Mouse (Mus musculus) right cerebral cortex, adult 2 months (tissue): ENCODE measurements around the gene Olfr187.
"Not testable (repeated sequence)": the region's sequence is repeated elsewhere in the genome, so short reads cannot be mapped to it uniquely, and the experiment has no call there.

ENCODE experiments used
- DNase-seq, 2 experiments: peaks; one replicate each; pipeline ENCODE4 v3.0.0; 2021 to 2022; ENCODE audit warnings: low spot score in 2 of 2

Olfr187 gene

GRCm38 (mm10) chr16:59039710-59040109 is at the start of gene Olfr187:
Gene Olfr187, minus strand, starts transcription at chr16:59039767.
- no peak for DNase-seq

DNA sequence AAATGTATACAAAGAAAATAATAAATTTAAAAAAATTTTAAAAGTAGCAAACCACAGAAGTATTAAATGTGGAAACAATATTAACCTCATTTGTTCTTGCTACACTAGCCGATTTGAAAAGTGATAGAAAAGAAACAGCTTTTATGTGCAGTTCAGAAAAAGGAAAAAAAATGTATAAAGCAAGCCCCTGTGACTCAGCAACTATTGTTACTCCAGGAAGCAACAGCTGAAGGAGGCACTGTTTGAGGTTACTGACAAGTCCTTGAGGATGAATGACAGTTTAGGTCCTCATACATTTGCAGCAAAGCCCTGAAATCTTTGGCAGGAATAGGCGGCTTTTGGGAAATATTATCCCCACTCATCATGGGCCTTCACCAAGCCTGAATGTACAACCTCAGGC is 41.5 kb upstream of the Olfr187 start:
- DNase-seq = not testable (repeated sequence)

GRCm38 (mm10) chr16:59077905-59078304 is 38.3 kb upstream of the Olfr187 start, which contains the start of gene Olfr190:
Gene Olfr190, minus strand, starts transcription at chr16:59078005.
- DNase-seq = no peak

DNA sequence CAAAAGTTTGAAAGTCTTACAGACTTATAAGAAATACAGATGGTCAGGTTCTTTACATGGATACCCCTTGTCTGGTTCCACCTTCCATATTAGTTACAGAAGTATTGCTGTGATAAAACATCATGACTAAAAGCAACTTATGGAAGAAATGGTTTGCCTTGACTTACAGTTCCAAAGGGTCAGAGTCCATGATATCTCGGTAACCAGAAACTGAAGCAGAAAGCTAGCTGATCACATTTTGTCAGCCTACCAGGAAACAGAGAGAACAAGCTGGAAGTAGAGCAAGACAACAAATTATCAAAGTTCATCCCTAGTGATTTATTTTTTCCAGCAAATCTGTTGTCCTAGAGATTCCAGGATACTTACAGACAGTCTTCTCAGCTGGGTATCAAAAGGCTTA is 34.0 kb upstream of the Olfr187 start:
- DNase-seq = no peak

DNA sequence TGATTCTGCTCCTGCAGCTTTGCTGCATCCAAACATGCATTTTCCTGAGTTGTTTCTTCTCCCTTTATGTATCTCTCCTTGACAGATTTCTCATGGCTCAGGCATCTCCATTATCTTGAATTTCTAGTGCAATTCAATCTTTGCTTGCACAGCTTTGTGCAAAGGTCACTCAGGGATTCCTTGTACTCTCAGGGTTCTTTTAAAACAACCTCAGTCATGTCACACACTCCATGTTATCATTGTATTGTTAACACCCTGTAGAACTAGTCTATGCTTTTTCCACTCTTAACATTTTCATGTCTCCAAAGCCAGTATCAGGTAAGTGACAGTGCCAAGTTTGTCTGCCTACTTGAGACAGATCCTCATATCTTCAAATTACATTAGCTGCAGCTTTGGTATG is 32.2 kb upstream of the Olfr187 start:
- no peak for DNase-seq

- not testable (repeated sequence) for DNase-seq
Measured at GRCm38 (mm10) chr16:59062411-59062810, 22.8 kb upstream of the Olfr187 start.

GRCm38 (mm10) chr16:59049286-59049685 is 9.7 kb upstream of the Olfr187 start:
- DNase-seq = not testable (repeated sequence)

- no peak for DNase-seq
Measured at GRCm38 (mm10) chr16:59048860-59049259, 9.3 kb upstream of the Olfr187 start.

DNA sequence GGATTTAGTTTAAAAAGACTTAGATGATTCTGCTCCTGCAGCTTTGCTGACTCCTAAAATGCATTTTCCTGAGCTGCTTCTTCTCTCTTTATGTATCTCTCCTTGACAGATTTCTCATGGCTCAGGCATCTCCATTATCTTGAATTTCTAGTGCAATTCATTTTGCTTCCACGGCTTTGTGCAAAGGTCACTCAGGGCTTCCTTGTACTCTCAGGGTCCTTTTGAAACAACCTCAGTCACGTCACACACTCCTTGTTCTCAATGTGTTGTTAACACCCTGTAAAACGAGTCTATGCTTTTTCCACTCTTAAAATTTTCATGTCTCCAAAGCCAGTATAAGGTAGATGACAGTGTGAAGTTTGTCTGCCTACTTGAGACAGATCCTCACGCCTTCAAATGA is 8.0 kb upstream of the Olfr187 start:
- no peak for DNase-seq

DNA sequence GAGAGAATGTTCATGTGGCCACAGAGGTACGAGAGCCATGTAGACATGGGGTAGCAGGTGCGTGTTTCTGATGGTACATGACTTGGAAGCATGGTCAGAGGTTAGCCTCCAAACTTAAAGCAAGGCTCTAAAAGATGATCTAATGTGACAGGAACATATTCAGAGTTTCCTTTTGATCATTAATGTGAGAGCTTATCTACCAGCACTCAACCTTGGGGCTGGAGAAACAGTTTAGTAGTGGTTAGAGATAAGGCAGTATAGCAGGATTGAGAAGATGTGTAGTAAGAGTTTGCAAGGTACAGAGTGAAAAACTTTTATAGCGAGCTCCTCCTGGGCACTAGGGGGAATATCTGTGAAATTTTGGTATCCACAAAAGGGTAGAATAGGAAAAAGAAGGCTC is 6.3 kb upstream of the Olfr187 start:
- DNase-seq = no peak

GRCm38 (mm10) chr16:59030191-59030590 is 9.4 kb downstream of the Olfr187 start, which contains the start of gene Olfr186:
Gene Olfr186, minus strand, starts transcription at chr16:59030291.
- DNase-seq = no peak

DNA sequence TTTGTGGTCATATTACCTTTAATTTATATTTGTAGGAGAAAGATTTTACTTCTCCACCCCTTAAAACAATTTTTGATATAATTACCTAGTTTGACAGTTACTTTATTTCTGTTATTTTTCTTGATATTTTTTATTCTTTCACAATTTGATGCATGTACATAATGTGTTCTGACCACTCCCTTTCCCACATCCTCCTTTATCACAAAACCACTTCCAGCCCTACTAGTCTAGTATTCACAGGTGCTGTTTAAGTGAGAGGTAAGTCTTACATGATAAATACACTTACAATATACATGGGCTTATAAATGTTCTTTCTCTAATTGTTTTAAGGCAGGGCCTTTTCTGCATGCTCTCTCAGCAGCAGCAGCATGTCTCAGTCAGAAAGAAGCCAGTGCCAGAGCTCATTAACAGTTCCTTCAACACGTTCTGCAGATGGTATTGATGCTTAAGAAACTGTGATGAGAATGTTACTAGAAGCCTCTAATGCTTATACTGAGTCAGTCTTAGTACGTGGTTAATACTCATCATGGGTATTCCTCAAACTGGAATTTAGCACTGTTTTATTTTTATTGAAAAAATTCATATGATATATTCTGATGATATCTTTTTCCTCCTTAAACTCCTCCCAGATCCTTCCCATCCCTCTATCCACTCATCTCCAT is 26.1 kb downstream of the Olfr187 start:
- DNase-seq = no peak

DNA sequence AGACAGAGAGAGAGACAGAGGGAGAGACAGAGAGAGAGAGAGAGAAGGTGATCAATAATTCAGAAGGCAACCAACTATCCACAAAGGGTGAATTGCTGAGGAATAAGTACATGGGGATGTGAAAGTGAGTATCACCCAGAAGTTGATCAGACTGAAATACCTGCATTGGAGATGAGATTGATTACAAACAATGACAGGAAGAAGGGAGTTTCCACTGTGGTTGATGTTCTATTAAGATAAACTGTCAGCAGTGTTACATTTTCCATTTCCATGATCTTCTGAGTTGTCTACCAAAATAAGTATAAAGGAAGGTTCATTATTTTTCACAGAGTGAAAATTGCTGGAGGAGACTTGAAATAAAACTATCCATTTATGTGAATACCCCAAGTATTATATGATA is 32.4 kb downstream of the Olfr187 start:
- no peak for DNase-seq

GRCm38 (mm10) chr16:58995057-58995456 is 44.5 kb downstream of the Olfr187 start, which contains the start of gene Olfr183:
Gene Olfr183, plus strand, starts transcription at chr16:58995357.
- no peak for DNase-seq
